Mouse (Mus musculus) cerebellum, adult 2 months (tissue): Measurements from ENCODE around the gene 3110082J24Rik. TPM values are rescaled to one million over a fixed set of nuclear protein-coding genes. Genes with fewer than 3 reads are reported as not detected.

Experiments
- DNase-seq, 2 experiments: peaks; one replicate each; pipeline ENCODE4 v3.0.0; 2021
- H3K27ac ChIP-seq: fragments of 200-500 bp; 2 replicates; pipeline ENCODE4 v1.5.1; 2012; ENCODE audit warnings: low read length, control low read depth, inconsistent platforms; ENCODE audit not compliant: insufficient read depth
- H3K27me3 ChIP-seq: fragments of 200-500 bp; 2 replicates; pipeline ENCODE4 v1.6.1; 2012; ENCODE audit warnings: inconsistent platforms, mild to moderate bottlenecking, low read length, moderate library complexity; ENCODE audit not compliant: control insufficient read depth, insufficient read depth
- H3K4me1 ChIP-seq: fragments of 200-500 bp; 2 replicates; pipeline ENCODE4 v1.6.1; 2011; ENCODE audit warnings: low read length; ENCODE audit not compliant: control insufficient read depth, insufficient read depth
- H3K4me3 ChIP-seq: fragments of 200-500 bp; replicated peaks from 2 replicates; pipeline ENCODE3; 2011; ENCODE audit warnings: mild to moderate bottlenecking, low read depth, low read length, control low read depth; ENCODE audit not compliant: insufficient read depth
- CTCF ChIP-seq: fragments of 200-500 bp; IDR thresholded peaks from 2 replicates; pipeline ENCODE4 v1.5.1; 2011; ENCODE audit warnings: low read depth, mild to moderate bottlenecking, control low read depth, low read length, moderate library complexity, borderline replicate concordance; ENCODE audit not compliant: insufficient read depth
- POLR2A ChIP-seq: fragments of 200-500 bp; IDR thresholded peaks from 2 replicates; pipeline ENCODE4 v1.6.1; 2011; ENCODE audit warnings: low read length, control low read depth, borderline replicate concordance; ENCODE audit not compliant: insufficient read depth
- WGBS: fragments of 180-500 bp; shearing (Covaris S2); methylation state at CpG from one replicate; pipeline ENCODE4 v1.1.7; 2018; 5-methylcytosine and 5-hydroxymethylcytosine counted together
- polyA plus RNA-seq: library from polyadenylated mRNA; depleted of rRNA; stranded (reverse); fragments of >200 nt; gene quantifications from 2 replicates; pipeline ENCODE4 v1.2.3, GENCODE M21; 2012

Gene 3110082J24Rik
- polyA plus RNA-seq, 1 experiment: 7.0 TPM

DNA sequence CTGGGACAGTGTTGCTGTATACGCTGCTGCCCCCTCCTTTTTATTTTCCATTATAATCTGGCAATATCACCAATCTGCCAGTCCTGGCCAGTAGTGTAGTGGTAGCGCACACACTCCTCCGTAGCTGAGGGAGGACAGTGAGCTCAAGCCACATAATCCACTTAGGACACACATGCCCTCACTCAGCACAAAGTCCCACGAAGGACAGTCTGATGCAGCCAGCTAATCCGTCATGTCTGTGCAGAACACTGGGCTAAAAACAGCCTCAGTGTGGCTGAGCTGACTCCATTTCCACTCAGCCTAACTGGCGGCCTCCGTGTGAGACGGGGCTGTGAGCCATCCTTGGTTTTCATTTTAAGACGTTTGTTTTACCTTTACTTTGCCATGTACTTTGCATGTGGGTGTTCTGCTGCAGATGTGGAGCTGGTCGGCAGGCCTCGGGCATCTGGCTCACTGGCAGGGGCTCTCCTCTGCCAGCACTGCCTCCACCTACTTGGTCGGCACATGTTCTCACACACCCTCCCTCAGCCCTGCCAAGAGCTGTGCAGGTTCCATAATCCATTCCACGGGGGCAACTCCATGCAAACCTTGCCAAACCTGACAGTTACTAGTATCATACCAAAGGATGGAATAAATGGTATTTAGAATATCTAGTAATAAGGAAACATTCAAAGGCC lies 22.2 kb upstream of the 3110082J24Rik start:
- no peak for DNase-seq
- 77% methylated on average over 13 of the region's 13 CpGs for WGBS

DNA sequence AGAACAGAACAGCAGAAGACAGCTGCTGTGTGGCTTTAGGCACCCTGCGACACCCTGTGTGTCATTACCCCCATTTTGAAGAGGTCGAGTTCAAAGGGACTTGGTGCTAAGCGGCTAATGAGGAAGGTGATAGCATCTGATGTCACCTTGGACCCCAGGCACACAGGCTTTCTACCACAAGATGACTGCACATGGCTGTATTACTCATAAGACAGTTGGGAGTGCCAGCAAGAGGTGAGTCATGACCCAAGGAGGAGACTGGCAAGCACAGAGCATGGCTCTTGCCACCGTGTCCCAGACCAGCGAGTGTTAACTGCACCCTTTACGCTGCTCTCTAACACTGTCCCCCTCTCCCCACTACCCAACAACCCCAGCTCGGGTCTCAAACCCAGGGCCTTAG lies 20.9 kb upstream of the 3110082J24Rik start:
- no peak overlapping the region for H3K4me3 ChIP-seq
- 85% methylated on average over 7 of the region's 7 CpGs for WGBS
- TF ChIP-seq CTCF: no peak
- TF ChIP-seq POLR2A: no peak
- no peaks in the 10 kb centered on the region for H3K4me1 ChIP-seq
- no peak for DNase-seq
- no peaks in the 10 kb centered on the region for H3K27me3 ChIP-seq
- no peak overlapping the region for H3K27ac ChIP-seq

More for the DNA sequence above, 22.2 kb upstream of the 3110082J24Rik start:
- TF ChIP-seq POLR2A: no peak
- no peak for TF ChIP-seq CTCF
- H3K4me1 ChIP-seq: no peaks in the 10 kb centered on the region
- H3K27me3 ChIP-seq: no peaks in the 10 kb centered on the region
- H3K27ac ChIP-seq: no peak overlapping the region
- no peak overlapping the region for H3K4me3 ChIP-seq

DNA sequence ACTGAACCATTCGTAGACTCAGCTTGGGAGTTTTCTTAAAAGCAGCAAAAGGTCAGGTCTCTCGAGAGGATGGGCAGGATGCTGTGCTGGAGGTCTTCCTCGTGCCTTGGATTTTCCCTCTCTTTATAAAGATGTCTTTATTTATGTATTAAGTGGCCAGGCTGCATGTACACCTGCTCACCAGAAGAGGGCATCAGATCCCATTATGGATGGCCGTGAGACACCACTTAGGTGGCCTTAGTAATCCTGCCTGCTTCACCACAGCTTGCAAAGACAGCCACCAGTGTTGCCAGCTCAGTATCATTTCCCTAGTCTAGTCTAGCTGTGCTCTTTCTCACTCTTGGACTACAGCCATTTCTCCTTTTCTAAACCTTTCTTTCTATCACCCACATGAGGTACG lies 19.7 kb upstream of the 3110082J24Rik start:
- no peak overlapping the region for H3K4me3 ChIP-seq
- no peaks in the 10 kb centered on the region for H3K27me3 ChIP-seq
- TF ChIP-seq CTCF (peak; percentile 67; the same call in 1 of the 2 replicates), POLR2A (no peak)
- DNase-seq: no peak
- WGBS: 37% methylated on average over 5 of the region's 5 CpGs
- no peaks in the 10 kb centered on the region for H3K4me1 ChIP-seq
- H3K27ac ChIP-seq: no peak overlapping the region

DNA sequence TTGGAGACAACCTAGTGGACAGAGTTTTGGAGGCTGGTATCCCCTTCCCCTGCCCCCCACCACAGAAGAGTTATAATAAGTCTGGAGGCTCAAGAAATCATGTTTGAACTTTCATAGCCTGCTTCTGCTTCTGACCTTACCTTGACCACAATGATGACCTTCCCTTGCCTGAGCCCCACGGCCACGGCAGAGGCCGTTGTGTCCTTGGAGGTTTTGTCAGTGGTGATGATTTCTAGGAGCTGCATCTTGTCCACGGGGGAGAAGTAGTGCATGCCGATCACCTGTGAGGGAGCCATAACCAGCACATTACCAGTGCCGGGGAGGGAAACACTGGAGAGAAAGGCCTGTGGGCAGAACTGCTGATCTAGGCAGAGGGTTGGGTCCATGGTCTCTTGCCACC lies 16.6 kb upstream of the 3110082J24Rik start:
- Histone ChIP-seq H3K4me3 (no peak overlapping the region), H3K27me3 (no peaks in the 10 kb centered on the region), H3K27ac (no peak overlapping the region), H3K4me1 (peaks cover 4% of the 10 kb centered on the region; the same call in 1 of the 2 replicates)
- no peak for TF ChIP-seq CTCF
- TF ChIP-seq POLR2A: no peak
- no peak for DNase-seq
- WGBS: 87% methylated on average over 6 of the region's 6 CpGs

DNA sequence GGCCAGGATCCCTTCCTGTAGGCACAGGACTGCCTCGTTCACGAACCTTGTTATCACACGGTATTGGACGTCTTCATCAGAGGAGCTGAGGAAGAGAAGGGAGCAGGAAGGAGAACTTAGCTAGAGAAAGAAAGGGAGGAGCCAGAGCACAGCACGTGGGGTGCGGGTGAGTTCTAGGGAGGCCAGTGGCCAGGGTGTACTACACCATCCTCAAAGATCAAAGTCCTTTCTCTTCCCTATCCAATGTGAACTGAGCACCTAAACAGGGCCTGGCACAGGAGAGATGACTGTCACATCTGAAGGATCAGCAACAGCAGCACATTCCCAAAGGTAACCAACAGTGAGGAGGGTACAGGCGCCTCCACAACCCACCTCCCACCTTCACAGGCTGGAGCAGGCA lies 14.2 kb upstream of the 3110082J24Rik start:
- 77% methylated on average over 7 of the region's 7 CpGs for WGBS
- no peak for TF ChIP-seq CTCF
- no peak for TF ChIP-seq POLR2A

DNA sequence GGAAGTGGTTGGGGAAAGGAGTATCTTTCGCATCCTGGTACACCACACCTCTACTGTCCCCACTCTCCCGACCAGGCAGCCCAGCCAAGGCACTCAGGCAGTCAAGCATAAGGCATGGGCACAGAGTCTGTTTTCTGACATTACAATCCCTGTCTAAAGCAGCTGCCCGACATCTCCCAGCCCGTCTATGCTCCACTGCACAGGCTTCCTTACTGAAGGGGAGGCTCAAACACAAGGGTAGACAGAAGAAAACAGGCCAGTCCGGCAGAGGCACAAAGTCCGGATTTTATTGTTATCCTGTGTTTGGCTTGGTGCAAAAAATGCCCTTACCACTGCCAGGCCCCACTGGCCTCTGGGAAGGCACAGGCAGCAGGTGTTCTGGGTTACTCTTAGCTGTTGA lies 13.3 kb upstream of the 3110082J24Rik start:
- Histone ChIP-seq H3K27me3 (no peaks in the 10 kb centered on the region), H3K4me1 (peaks cover 4% of the 10 kb centered on the region; the same call in 1 of the 2 replicates), H3K4me3 (no peak overlapping the region), H3K27ac (no peak overlapping the region)
- no peak for TF ChIP-seq POLR2A
- TF ChIP-seq CTCF: no peak
- WGBS: 58% methylated on average over 6 of the region's 6 CpGs
- DNase-seq: no peak

More for the DNA sequence above, 14.2 kb upstream of the 3110082J24Rik start:
- no peaks in the 10 kb centered on the region for H3K27me3 ChIP-seq
- no peak overlapping the region for H3K27ac ChIP-seq
- no peak for DNase-seq
- peaks cover 4% of the 10 kb centered on the region; the same call in 1 of the 2 replicates for H3K4me1 ChIP-seq
- H3K4me3 ChIP-seq: no peak overlapping the region

DNA sequence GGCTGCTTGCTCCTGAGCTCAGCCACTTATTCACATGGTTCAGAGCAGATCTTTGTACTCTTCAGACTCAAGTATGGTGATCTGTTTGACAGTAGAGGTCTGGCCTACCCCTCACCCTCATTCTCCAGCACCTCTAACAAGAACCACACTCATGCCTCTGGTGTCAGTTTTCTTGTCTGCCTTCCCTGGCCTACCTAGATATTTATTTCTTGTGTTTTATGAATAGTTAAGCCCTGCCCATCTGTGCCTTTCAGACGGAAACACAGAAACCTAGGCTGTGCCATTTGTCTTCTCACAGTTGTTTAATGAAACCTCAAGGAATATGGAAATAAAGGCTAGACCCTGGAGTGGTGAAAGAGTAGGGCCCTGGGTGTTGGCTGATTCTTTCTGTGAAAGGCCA lies 12.1 kb upstream of the 3110082J24Rik start:
- Histone ChIP-seq H3K27me3 (no peaks in the 10 kb centered on the region), H3K4me1 (peaks cover 4% of the 10 kb centered on the region; the same call in 1 of the 2 replicates), H3K27ac (no peak overlapping the region), H3K4me3 (no peak overlapping the region)
- TF ChIP-seq POLR2A (no peak), CTCF (no peak)
- no peak for DNase-seq
- WGBS: 85% methylated on average over 1 of the region's 1 CpGs

DNA sequence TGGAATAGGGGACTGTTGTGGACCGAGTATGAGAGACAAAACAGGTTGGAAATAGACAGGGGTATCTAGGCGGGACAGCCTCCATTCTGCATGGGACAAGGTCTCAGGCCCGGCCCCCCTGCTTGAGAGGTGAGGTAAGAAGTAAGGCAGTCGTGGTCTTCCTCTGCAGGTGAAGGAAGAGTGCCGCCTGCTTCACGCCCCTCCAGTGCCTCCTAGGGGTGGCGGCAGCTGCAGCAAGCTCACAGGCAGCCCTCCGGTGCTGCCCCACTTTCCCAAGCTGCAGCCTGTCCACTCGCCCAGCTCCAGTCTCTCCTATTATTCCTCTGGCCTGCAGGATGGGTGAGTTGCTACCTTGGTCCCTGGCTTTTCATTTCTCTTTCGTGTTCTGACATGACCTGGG lies 9.8 kb upstream of the 3110082J24Rik start:
- DNase-seq: no peak
- no peak overlapping the region for H3K4me3 ChIP-seq
- no peaks in the 10 kb centered on the region for H3K27me3 ChIP-seq
- no peak overlapping the region for H3K27ac ChIP-seq
- H3K4me1 ChIP-seq: peaks cover 4% of the 10 kb centered on the region; the same call in 1 of the 2 replicates
- 64% methylated on average over 10 of the region's 10 CpGs for WGBS
- TF ChIP-seq CTCF (no peak), POLR2A (no peak)
